Mouse (Mus musculus) forebrain, embryonic 14.5 days (tissue): Measurements from ENCODE around the gene Strc. TPM values are rescaled to one million over a fixed set of nuclear protein-coding genes. Genes with fewer than 3 reads are reported as not detected.
"Not testable (repeated sequence)": the region's sequence is repeated elsewhere in the genome, so short reads cannot be mapped to it uniquely, and the experiment has no call there.

Experiments used
- ATAC-seq: fragments of 200-750 bp; cut with Nextera tagmentation; 2 replicates; pipeline ENCODE4 v1.8.0; 2017; ENCODE audit warnings: mild to moderate bottlenecking, moderate library complexity
- DNase-seq: peaks from one replicate; pipeline ENCODE4 v3.0.0-alpha.2; 2015; ENCODE audit warnings: low spot score
- H3K27ac ChIP-seq: fragments of 300-500 bp; sonication (generic); 2 replicates; pipeline ENCODE4 v1.5.1; 2014; ENCODE audit warnings: low read depth, mild to moderate bottlenecking, control low read depth, low read length, moderate library complexity
- H3K27me3 ChIP-seq: fragments of 300-500 bp; sonication (generic); replicated peaks from 2 replicates; pipeline ENCODE4 v1.6.1; 2014; ENCODE audit warnings: low read length, control low read depth, mixed read lengths; ENCODE audit not compliant: control insufficient read depth, insufficient read depth
- H3K36me3 ChIP-seq: fragments of 300-500 bp; sonication (generic); 2 replicates; pipeline ENCODE4 v1.6.1; 2014; ENCODE audit warnings: low read length, control low read depth; ENCODE audit not compliant: control insufficient read depth, insufficient read depth
- H3K4me1 ChIP-seq: fragments of 300-500 bp; sonication (generic); 2 replicates; pipeline ENCODE4 v1.6.1; 2014; ENCODE audit warnings: antibody characterized with exemption, low read length, control low read depth; ENCODE audit not compliant: control insufficient read depth, insufficient read depth
- H3K4me2 ChIP-seq: fragments of 300-500 bp; sonication (generic); 2 replicates; pipeline ENCODE4 v1.6.1; 2014; ENCODE audit warnings: mild to moderate bottlenecking, control low read depth, low read length
- H3K4me3 ChIP-seq: fragments of 300-500 bp; sonication (generic); 2 replicates; pipeline ENCODE4 v1.5.1; 2014; ENCODE audit warnings: low read depth, low read length, control low read depth
- H3K9ac ChIP-seq: fragments of 300-500 bp; sonication (generic); 2 replicates; pipeline ENCODE4 v1.6.1; 2014; ENCODE audit warnings: mild to moderate bottlenecking, low read length, control low read depth, moderate library complexity
- H3K9me3 ChIP-seq: fragments of 300-500 bp; sonication (generic); replicated peaks from 2 replicates; pipeline ENCODE4 v1.6.1; 2016; ENCODE audit warnings: low read length, control low read depth, mixed read lengths; ENCODE audit not compliant: control insufficient read depth
- WGBS: fragments of 180-500 bp; shearing (Covaris S2); extraction: QIAGEN DNeasy Blood & Tissue Kit; methylation state at CpG from one replicate; pipeline ENCODE4 v1.1.7; 2014; 5-methylcytosine and 5-hydroxymethylcytosine counted together
- polyA plus RNA-seq: library from polyadenylated mRNA; unstranded; fragments of >200 nt; fragmentation: Nextera tagmentation; extraction: Ambion mirVana; gene quantifications from 2 replicates; pipeline ENCODE4 v1.2.1, GENCODE M21; 2014

Strc gene
- 0.05 TPM in 1 of 2 replicates, not detected in the other for polyA plus RNA-seq

GRCm38 (mm10) chr2:121386961-121387575 is at the start of gene Strc:
Strc (minus strand) TSS chr2:121387168.
- WGBS = 92% methylated on average over 14 of the region's 17 CpGs
- not testable (repeated sequence) for H3K27ac ChIP-seq, H3K27me3 ChIP-seq, H3K4me1 ChIP-seq, H3K4me3 ChIP-seq, DNase-seq, H3K36me3 ChIP-seq, H3K9me3 ChIP-seq, H3K9ac ChIP-seq, H3K4me2 ChIP-seq, ATAC-seq

- Histone ChIP-seq H3K4me2 (no peak overlapping the region), H3K36me3 (peaks cover 96% of the 10 kb centered on the region), H3K9me3 (no peaks in the 10 kb centered on the region), H3K27me3 (no peaks in the 10 kb centered on the region), H3K9ac (no peak overlapping the region), H3K27ac (no peak overlapping the region), H3K4me1 (no peaks in the 10 kb centered on the region), H3K4me3 (no peak overlapping the region)
- 100% methylated on average over 1 of the region's 1 CpGs for WGBS
- ATAC-seq = no peak
- DNase-seq = peak; percentile 61
These were observed 47.9 kb upstream of the Strc start for GRCm38 (mm10) chr2:121434854-121435253.

- ATAC-seq (no peak), DNase-seq (no peak)
- WGBS = 89% methylated on average over 2 of the region's 2 CpGs
- Histone ChIP-seq H3K27me3 (no peaks in the 10 kb centered on the region), H3K4me3 (no peak overlapping the region), H3K36me3 (peaks cover 80% of the 10 kb centered on the region), H3K9me3 (no peaks in the 10 kb centered on the region), H3K27ac (no peak overlapping the region), H3K4me1 (no peaks in the 10 kb centered on the region), H3K9ac (no peak overlapping the region), H3K4me2 (no peak overlapping the region)
These were observed 38.9 kb upstream of the Strc start for GRCm38 (mm10) chr2:121425890-121426289.

GRCm38 (mm10) chr2:121423166-121423565 is 36.2 kb upstream of the Strc start:
- H3K27me3 ChIP-seq = no peaks in the 10 kb centered on the region
- 91% methylated on average over 2 of the region's 2 CpGs for WGBS
- no peak overlapping the region for H3K4me2 ChIP-seq
- no peaks in the 10 kb centered on the region for H3K4me1 ChIP-seq
- no peak overlapping the region for H3K27ac ChIP-seq
- H3K9me3 ChIP-seq = no peaks in the 10 kb centered on the region
- DNase-seq (no peak), ATAC-seq (no peak)
- no peak overlapping the region for H3K4me3 ChIP-seq
- H3K36me3 ChIP-seq = peaks cover 65% of the 10 kb centered on the region
- no peak overlapping the region for H3K9ac ChIP-seq

GRCm38 (mm10) chr2:121418476-121418875 is 31.5 kb upstream of the Strc start:
- Histone ChIP-seq H3K36me3 (peaks cover 35% of the 10 kb centered on the region), H3K27ac (no peak overlapping the region), H3K9ac (no peak overlapping the region), H3K4me2 (no peak overlapping the region), H3K4me3 (no peak overlapping the region), H3K27me3 (no peaks in the 10 kb centered on the region), H3K9me3 (no peaks in the 10 kb centered on the region), H3K4me1 (peaks cover 12% of the 10 kb centered on the region)
- ATAC-seq = no peak
- 97% methylated on average over 3 of the region's 3 CpGs for WGBS
- DNase-seq = no peak

- WGBS = 93% methylated on average over 6 of the region's 6 CpGs
- Histone ChIP-seq H3K36me3 (peaks cover 23% of the 10 kb centered on the region), H3K9me3 (no peaks in the 10 kb centered on the region), H3K27ac (no peak overlapping the region), H3K4me2 (0 out of 2 replicates have a peak overlapping the region, but pooled peaks have one; percentile 1), H3K9ac (no peak overlapping the region), H3K27me3 (no peaks in the 10 kb centered on the region), H3K4me1 (peaks cover 14% of the 10 kb centered on the region), H3K4me3 (no peak overlapping the region)
- DNase-seq (no peak), ATAC-seq (no peak)
These were observed 29.4 kb upstream of the Strc start for GRCm38 (mm10) chr2:121416356-121416755.

- Histone ChIP-seq H3K9ac (no peak overlapping the region; the same call in 1 of the 2 replicates), H3K27ac (no peak overlapping the region), H3K27me3 (no peaks in the 10 kb centered on the region), H3K4me1 (peaks cover 14% of the 10 kb centered on the region), H3K4me3 (peak overlapping the region; percentile 97), H3K9me3 (no peaks in the 10 kb centered on the region), H3K36me3 (peaks cover 23% of the 10 kb centered on the region), H3K4me2 (peak overlapping the region; percentile 81)
- DNase-seq (no peak), ATAC-seq (no peak)
- 89% methylated on average over 3 of the region's 3 CpGs for WGBS
These were observed 28.6 kb upstream of the Strc start for GRCm38 (mm10) chr2:121415591-121415990.

GRCm38 (mm10) chr2:121415103-121415502 is 28.1 kb upstream of the Strc start:
- ATAC-seq (no peak), DNase-seq (no peak)
- WGBS = 64% methylated on average over 3 of the region's 3 CpGs
- H3K4me3 ChIP-seq = peak overlapping the region; percentile 97
- H3K27ac ChIP-seq = no peak overlapping the region
- H3K4me1 ChIP-seq = peaks cover 14% of the 10 kb centered on the region
- H3K36me3 ChIP-seq = peaks cover 23% of the 10 kb centered on the region
- peak overlapping the region; percentile 81 for H3K4me2 ChIP-seq
- H3K9ac ChIP-seq = peak overlapping the region; percentile 98
- H3K9me3 ChIP-seq = no peaks in the 10 kb centered on the region
- no peaks in the 10 kb centered on the region for H3K27me3 ChIP-seq

GRCm38 (mm10) chr2:121414139-121414685 is 27.2 kb upstream of the Strc start:
- Histone ChIP-seq H3K27ac (peak overlapping the region; percentile 97), H3K4me3 (peak overlapping the region; percentile 97), H3K4me2 (peak overlapping the region; percentile 81), H3K9me3 (no peaks in the 10 kb centered on the region), H3K27me3 (no peaks in the 10 kb centered on the region), H3K9ac (peak overlapping the region; percentile 98), H3K4me1 (peaks cover 14% of the 10 kb centered on the region), H3K36me3 (peaks cover 23% of the 10 kb centered on the region)
- under 1% methylated on average over 32 of the region's 32 CpGs for WGBS
- ATAC-seq = peak; percentile 54
- peak; percentile 41 for DNase-seq
